Mouse (Mus musculus) lung, embryonic 15.5 days (tissue): ENCODE measurements around the gene Olfr522. TPM values are rescaled to one million over a fixed set of nuclear protein-coding genes. Genes with fewer than 3 reads are reported as not detected.

ENCODE experiments used
- polyA plus RNA-seq: library from polyadenylated mRNA; unstranded; fragments of >200 nt; fragmentation: Nextera tagmentation; extraction: Ambion mirVana; gene quantifications from 2 replicates; pipeline ENCODE4 v1.2.1, GENCODE M21; 2015

Gene Olfr522
- polyA plus RNA-seq, 1 experiment from 2014 or later = not detected

Other genes starting within 250 kb of the Olfr522 start
- gene Utf1, start 221.0 kb downstream of the Olfr522 start, polyA plus RNA-seq = 0.31 TPM in 1 of 2 replicates, not detected in the other
- gene 6430531B16Rik, start 186.0 kb downstream of the Olfr522 start, polyA plus RNA-seq = 1.2 and 1.7 TPM in 2 replicates
- 1.4 and 1.8 TPM in 2 replicates for gene Adam8, start 172.2 kb downstream of the Olfr522 start, polyA plus RNA-seq
- 40.0 and 40.1 TPM in 2 replicates for gene Zfp511, start 128.4 kb downstream of the Olfr522 start, polyA plus RNA-seq
- gene Tubgcp2, start 128.1 kb downstream of the Olfr522 start, polyA plus RNA-seq = 53.2 and 56.4 TPM in 2 replicates
- gene Msx3, start 115.7 kb downstream of the Olfr522 start, polyA plus RNA-seq = not detected in 2 replicates
- 0.66 and 1.1 TPM in 2 replicates for gene Caly, start 82.2 kb downstream of the Olfr522 start, polyA plus RNA-seq
- gene Prap1, start 71.4 kb downstream of the Olfr522 start, polyA plus RNA-seq = not detected in 2 replicates
- gene Fuom, start 62.3 kb downstream of the Olfr522 start, polyA plus RNA-seq = 19.1 and 19.8 TPM in 2 replicates
- gene Paox, start 49.0 kb downstream of the Olfr522 start, polyA plus RNA-seq = 21.6 and 22.3 TPM in 2 replicates
- 145 and 147 TPM in 2 replicates for gene Echs1, start 48.3 kb downstream of the Olfr522 start, polyA plus RNA-seq
- 25.2 and 26.2 TPM in 2 replicates for gene Mtg1, start 27.2 kb downstream of the Olfr522 start, polyA plus RNA-seq
- 0.11 and 0.27 TPM in 2 replicates for gene Sprn, start 9.9 kb downstream of the Olfr522 start, polyA plus RNA-seq
- not detected in 2 replicates for gene Olfr523, start 8.5 kb upstream of the Olfr522 start, polyA plus RNA-seq
- gene Olfr524, start 41.2 kb upstream of the Olfr522 start, polyA plus RNA-seq = 0.05 TPM in 1 of 2 replicates, not detected in the other
- gene Cd163l1, start 53.5 kb upstream of the Olfr522 start, polyA plus RNA-seq = 0.44 and 3.1 TPM in 2 replicates
- 0.19 TPM in 1 of 2 replicates, not detected in the other for gene 5830411N06Rik, start 82.5 kb upstream of the Olfr522 start, polyA plus RNA-seq
- not detected in 2 replicates for gene Olfr525, start 156.1 kb upstream of the Olfr522 start, polyA plus RNA-seq
- gene Olfr527, start 169.3 kb upstream of the Olfr522 start, polyA plus RNA-seq = not detected in 2 replicates
- gene Olfr60, start 196.9 kb upstream of the Olfr522 start, polyA plus RNA-seq = not detected in 2 replicates
- not detected in 2 replicates for gene Olfr530, start 211.6 kb upstream of the Olfr522 start, polyA plus RNA-seq
- gene Olfr531, start 238.2 kb upstream of the Olfr522 start, polyA plus RNA-seq = not detected in 2 replicates